ENCODE assay signal across 9 mouse cellular contexts in genomic region chr2:169158760-169159159, GRCm38 (mm10).
DNase-seq lines count a peak whose midpoint lies in the region; ATAC-seq and TF ChIP-seq lines count a peak whose summit lies in the region.
"Had no signal": no experiment of that assay in that cellular context is flagged by ENCODE, and none has a peak within 500 bp of the region (broad histone marks: within the 10 kb centered on the region; RNA-seq: fewer than 3 reads in every experiment).

No protein-coding gene starts in this region.

- peak overlapping the region; percentile 6; the same call in 1 of the 2 replicates for H3K4me2 ChIP-seq in forebrain, embryonic 12.5 days
- peak overlapping the region; percentile 46 for H3K4me2 ChIP-seq in lung, embryonic 14.5 days
- peak overlapping the region; percentile 30 for H3K4me2 ChIP-seq in stomach, embryonic 16.5 days (ENCODE audit: low read depth, low read length)

- 42% methylated on average over 11 of the region's 11 CpGs for WGBS in forebrain, embryonic 12.5 days
- 52% methylated on average over 11 of the region's 11 CpGs for WGBS in forebrain, embryonic 10.5 days
- 39% methylated on average over 11 of the region's 11 CpGs for WGBS in lung, embryonic 14.5 days
- 42% methylated on average over 11 of the region's 11 CpGs for WGBS in midbrain, embryonic 10.5 days
- WGBS in stomach, embryonic 16.5 days: 44% methylated on average over 11 of the region's 11 CpGs
- WGBS in cerebellum, adult 2 months: 22% methylated on average over 11 of the region's 11 CpGs

- H3K27ac ChIP-seq in forebrain, embryonic 12.5 days: no peak overlapping the region
- H3K27ac ChIP-seq in forebrain, embryonic 10.5 days: no peak overlapping the region
- no peak overlapping the region for H3K27ac ChIP-seq in lung, embryonic 14.5 days (ENCODE audit: low read depth)
- peak overlapping the region; percentile 33; the same call in 1 of the 2 replicates for H3K27ac ChIP-seq in midbrain, embryonic 10.5 days (replicated peaks)
- H3K27ac ChIP-seq in stomach, embryonic 16.5 days (ENCODE audit: low read length): no peak overlapping the region
- H3K27ac ChIP-seq in cerebellum, adult 2 months (ENCODE audit: insufficient read depth, low read length): no peak overlapping the region

- H3K27me3 ChIP-seq in forebrain, embryonic 12.5 days: no peaks in the 10 kb centered on the region
- no peaks in the 10 kb centered on the region for H3K27me3 ChIP-seq in forebrain, embryonic 10.5 days (ENCODE audit: poor library complexity, severe bottlenecking)
- H3K27me3 ChIP-seq in lung, embryonic 14.5 days (ENCODE audit: insufficient read depth, low read length): no peaks in the 10 kb centered on the region
- H3K27me3 ChIP-seq in midbrain, embryonic 10.5 days (ENCODE audit: low read depth, poor library complexity, severe bottlenecking): no peaks in the 10 kb centered on the region
- no peaks in the 10 kb centered on the region for H3K27me3 ChIP-seq in stomach, embryonic 16.5 days (ENCODE audit: control insufficient read depth, insufficient read depth, low read length)
- H3K27me3 ChIP-seq in cerebellum, adult 2 months (ENCODE audit: control insufficient read depth, insufficient read depth, low read length): no peaks in the 10 kb centered on the region; the same call in 1 of the 2 replicates

- H3K9me3 ChIP-seq in forebrain, embryonic 12.5 days: no peaks in the 10 kb centered on the region
- H3K9me3 ChIP-seq in forebrain, embryonic 10.5 days: no peaks in the 10 kb centered on the region
- H3K9me3 ChIP-seq in lung, embryonic 14.5 days (ENCODE audit: low read depth, low read length): no peaks in the 10 kb centered on the region
- no peaks in the 10 kb centered on the region for H3K9me3 ChIP-seq in midbrain, embryonic 10.5 days (replicated peaks)
- H3K9me3 ChIP-seq in stomach, embryonic 16.5 days (replicated peaks; ENCODE audit: control insufficient read depth, low read length): no peaks in the 10 kb centered on the region

- H3K36me3 ChIP-seq in forebrain, embryonic 12.5 days (replicated peaks): no peaks in the 10 kb centered on the region
- no peaks in the 10 kb centered on the region for H3K36me3 ChIP-seq in forebrain, embryonic 10.5 days (replicated peaks)
- H3K36me3 ChIP-seq in lung, embryonic 14.5 days (ENCODE audit: insufficient read depth): no peaks in the 10 kb centered on the region
- no peaks in the 10 kb centered on the region for H3K36me3 ChIP-seq in midbrain, embryonic 10.5 days
- no peaks in the 10 kb centered on the region for H3K36me3 ChIP-seq in stomach, embryonic 16.5 days (ENCODE audit: control insufficient read depth, insufficient read depth, low read length)

- DNase-seq in forebrain, embryonic 10.5 days (ENCODE audit: extremely low spot score, low spot score): no peak
- DNase-seq in lung, embryonic 14.5 days: no peak
- DNase-seq in lung, postnatal 25 days (ENCODE audit: low spot score): no peak
- no peak for DNase-seq in midbrain, embryonic 10.5 days (ENCODE audit: low spot score)
- no peak for DNase-seq in cerebellum, adult 2 months

- no peak for TF ChIP-seq CTCF in lung, embryonic 14.5 days (IDR thresholded peaks at IDR 0.05; ENCODE audit: low read depth)
- TF ChIP-seq CTCF in cerebellum, adult 2 months (IDR thresholded peaks at IDR 0.05; ENCODE audit: borderline replicate concordance, insufficient read depth, low read depth, low read length): no peak

- H3K9ac ChIP-seq in forebrain, embryonic 12.5 days: no peak overlapping the region
- H3K9ac ChIP-seq in lung, embryonic 14.5 days: no peak overlapping the region; the same call in 1 of the 2 replicates
- no peak overlapping the region for H3K9ac ChIP-seq in stomach, embryonic 16.5 days (ENCODE audit: low read length)

- H3K4me3 ChIP-seq in forebrain, embryonic 12.5 days (replicated peaks): no peak overlapping the region
- H3K4me3 ChIP-seq in forebrain, embryonic 10.5 days: no peak overlapping the region
- 0 out of 2 replicates have a peak overlapping the region, but pooled peaks have one; percentile 3 for H3K4me3 ChIP-seq in lung, embryonic 14.5 days (ENCODE audit: low read depth, low read length)
- H3K4me3 ChIP-seq in midbrain, embryonic 10.5 days: peak overlapping the region; percentile 18; the same call in 1 of the 2 replicates
- H3K4me3 ChIP-seq in stomach, embryonic 16.5 days (replicated peaks; ENCODE audit: low read length): peak overlapping the region; percentile 9; the same call in 1 of the 2 replicates
- H3K4me3 ChIP-seq in cerebellum, adult 2 months (replicated peaks; ENCODE audit: insufficient read depth, low read depth, low read length): no peak overlapping the region

- ATAC-seq in forebrain, embryonic 12.5 days (ENCODE audit: low FRiP score): no peak
- no peak for ATAC-seq in lung, embryonic 14.5 days (ENCODE audit: insufficient read depth)
- ATAC-seq in stomach, embryonic 16.5 days (ENCODE audit: insufficient read depth, low FRiP score): no peak
- no peak for ATAC-seq in erythroid progenitor cell, adult 5-6 weeks (replicated peaks; ENCODE audit: low FRiP score, poor library complexity, severe bottlenecking)
- ATAC-seq: lung, postnatal 0 days had no signal

- TF ChIP-seq POLR2A in cerebellum, adult 2 months (IDR thresholded peaks at IDR 0.05; ENCODE audit: borderline replicate concordance, insufficient read depth, low read length): no peak

- peaks cover 13% of the 10 kb centered on the region for H3K4me1 ChIP-seq in forebrain, embryonic 12.5 days
- H3K4me1 ChIP-seq in forebrain, embryonic 10.5 days: peaks cover 18% of the 10 kb centered on the region
- 0 out of 2 replicates have a peak, but pooled peaks cover 3% of the 10 kb centered on the region for H3K4me1 ChIP-seq in lung, embryonic 14.5 days (ENCODE audit: insufficient read depth)
- peaks cover 21% of the 10 kb centered on the region for H3K4me1 ChIP-seq in midbrain, embryonic 10.5 days
- H3K4me1 ChIP-seq in stomach, embryonic 16.5 days (ENCODE audit: control insufficient read depth, insufficient read depth, low read length): no peaks in the 10 kb centered on the region
- no peaks in the 10 kb centered on the region for H3K4me1 ChIP-seq in cerebellum, adult 2 months (ENCODE audit: control insufficient read depth, insufficient read depth, low read length)

Comparison
In these comparisons a context has a peak if more than half of its experiments do, and no peak if none do; other contexts are left out.
1. H3K4me3 ChIP-seq: peak in lung, embryonic 14.5 days (single experiment), midbrain, embryonic 10.5 days (single experiment) and stomach, embryonic 16.5 days (single experiment); none in forebrain, embryonic 12.5 days (single experiment), forebrain, embryonic 10.5 days (single experiment) and cerebellum, adult 2 months (single experiment).
2. Peak in every context shown above with its lines, with median percentiles within 50 percentile points of each other: H3K4me2 ChIP-seq.